Mouse (Mus musculus) olfactory bulb, adult 2 months (tissue): ENCODE measurements around the gene Kcnq1.

Experiments used
- CTCF ChIP-seq: fragments of 200-500 bp; IDR thresholded peaks from 2 replicates; pipeline ENCODE4 v1.5.1; 2012; ENCODE audit warnings: low read depth, mild to moderate bottlenecking, low read length, moderate library complexity; ENCODE audit not compliant: insufficient read depth
- POLR2A ChIP-seq: fragments of 200-500 bp; IDR thresholded peaks from 2 replicates; pipeline ENCODE4 v1.6.1; 2012; ENCODE audit warnings: mild to moderate bottlenecking, low read depth, low read length, moderate library complexity; ENCODE audit not compliant: insufficient read depth

GRCm38 (mm10) chr7:143190911-143191310 is 84.7 kb downstream of the Kcnq1 start:
- TF ChIP-seq POLR2A, result no peak
- TF ChIP-seq CTCF, result no peak
